Mouse (Mus musculus) limb, embryonic 14.5 days (tissue): ENCODE data around the gene Iqck. TPM values are rescaled to one million over a fixed set of nuclear protein-coding genes. Genes with fewer than 3 reads are reported as not detected.

Experiments
- ATAC-seq: fragments of 200-750 bp; cut with Nextera tagmentation; 2 replicates; pipeline ENCODE4 v1.8.0; 2017; ENCODE audit warnings: low read depth, moderate number of reproducible peaks, moderate TSS enrichment; ENCODE audit not compliant: low FRiP score
- DNase-seq: peaks from one replicate; pipeline ENCODE4 v3.0.0-alpha.2; 2015; ENCODE audit warnings: low spot score
- H3K27ac ChIP-seq: fragments of 300-500 bp; sonication (generic); replicated peaks from 2 replicates; pipeline ENCODE4 v1.5.1; 2014; ENCODE audit warnings: low read depth, mild to moderate bottlenecking, low read length, moderate library complexity, mixed read lengths
- H3K27me3 ChIP-seq: fragments of 300-500 bp; sonication (generic); 2 replicates; pipeline ENCODE4 v1.6.1; 2014; ENCODE audit warnings: low read length, mixed read lengths; ENCODE audit not compliant: control insufficient read depth, insufficient read depth
- H3K36me3 ChIP-seq: fragments of 300-500 bp; sonication (generic); 2 replicates; pipeline ENCODE4 v1.6.1; 2014; ENCODE audit warnings: mild to moderate bottlenecking, low read length, moderate library complexity, mixed read lengths; ENCODE audit not compliant: control insufficient read depth, insufficient read depth
- H3K4me1 ChIP-seq: fragments of 300-500 bp; sonication (generic); 2 replicates; pipeline ENCODE4 v1.6.1; 2014; ENCODE audit warnings: antibody characterized with exemption, low read length, mixed read lengths; ENCODE audit not compliant: control insufficient read depth, insufficient read depth
- H3K4me2 ChIP-seq: fragments of 300-500 bp; sonication (generic); replicated peaks from 2 replicates; pipeline ENCODE4 v1.6.1; 2014; ENCODE audit warnings: low read depth, mild to moderate bottlenecking, low read length, moderate library complexity; ENCODE audit not compliant: severe bottlenecking
- H3K4me3 ChIP-seq: fragments of 300-500 bp; sonication (generic); replicated peaks from 2 replicates; pipeline ENCODE4 v1.5.1; 2014; ENCODE audit warnings: low read length
- H3K9ac ChIP-seq: fragments of 300-500 bp; sonication (generic); 2 replicates; pipeline ENCODE4 v1.6.1; 2014; ENCODE audit warnings: mild to moderate bottlenecking, low read depth, low read length, moderate library complexity; ENCODE audit not compliant: severe bottlenecking
- H3K9me3 ChIP-seq: fragments of 300-500 bp; sonication (generic); 2 replicates; pipeline ENCODE4 v1.6.1; 2016; ENCODE audit warnings: low read length; ENCODE audit not compliant: control insufficient read depth
- POLR2A ChIP-seq: fragments of 200-500 bp; IDR thresholded peaks from 2 replicates; pipeline ENCODE4 v1.8.0; 2012; ENCODE audit warnings: inconsistent platforms, mild to moderate bottlenecking, moderate library complexity, borderline replicate concordance; ENCODE audit not compliant: insufficient read depth, insufficient read length; ENCODE audit errors: extremely low read depth
- WGBS: fragments of 180-500 bp; shearing (Covaris S2); extraction: QIAGEN DNeasy Blood & Tissue Kit; methylation state at CpG from one replicate; pipeline ENCODE4 v1.1.7; 2014; 5-methylcytosine and 5-hydroxymethylcytosine counted together
- polyA plus RNA-seq, 2 experiments: library from polyadenylated mRNA; depleted of rRNA in 1 of 2; stranded (reverse) in 1 of 2; unstranded in 1 of 2; fragments of >200 nt; fragmentation: Nextera tagmentation in 1 of 2; extraction: Ambion mirVana in 1 of 2; gene quantifications; 2 replicates each; pipeline versions ENCODE4 v1.2.1 to v1.2.3; 2012 to 2014

Gene Iqck
- polyA plus RNA-seq, 2 experiments = 2.5 to 2.8 TPM

DNA sequence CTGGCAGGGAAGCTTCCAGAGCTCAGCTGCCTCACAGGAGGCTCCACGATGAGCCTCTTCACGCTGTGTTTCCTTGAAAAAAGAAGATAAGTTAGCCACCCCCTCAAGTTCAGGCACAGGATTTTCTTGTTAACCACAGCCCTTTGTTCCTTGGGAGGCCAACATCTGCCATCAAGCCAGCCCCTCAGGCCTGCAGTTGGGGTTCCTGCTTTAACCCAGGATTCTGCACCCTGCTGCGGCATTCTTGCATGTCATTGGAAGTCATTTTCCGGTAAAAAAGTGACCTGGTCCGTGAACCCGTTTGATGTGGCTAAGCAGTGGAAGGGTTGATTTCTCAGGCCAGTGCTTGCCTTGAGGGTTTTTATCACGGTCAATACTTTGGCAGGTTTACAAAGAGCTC is 31.1 kb upstream of the Iqck start:
- 50% methylated on average over 7 of the region's 7 CpGs for WGBS
- Histone ChIP-seq H3K36me3 (peaks cover 24% of the 10 kb centered on the region), H3K27ac (no peak overlapping the region), H3K4me3 (no peak overlapping the region), H3K27me3 (no peaks in the 10 kb centered on the region), H3K9ac (peak overlapping the region; percentile 18; the same call in 1 of the 2 replicates), H3K9me3 (no peaks in the 10 kb centered on the region), H3K4me1 (no peaks in the 10 kb centered on the region), H3K4me2 (no peak overlapping the region)
- TF ChIP-seq POLR2A = no peak
- DNase-seq = no peak
- no peak for ATAC-seq

- peaks cover 27% of the 10 kb centered on the region for H3K36me3 ChIP-seq
Observed at GRCm38 (mm10) chr7:118827975-118828416, 27.6 kb upstream of the Iqck start.

DNA sequence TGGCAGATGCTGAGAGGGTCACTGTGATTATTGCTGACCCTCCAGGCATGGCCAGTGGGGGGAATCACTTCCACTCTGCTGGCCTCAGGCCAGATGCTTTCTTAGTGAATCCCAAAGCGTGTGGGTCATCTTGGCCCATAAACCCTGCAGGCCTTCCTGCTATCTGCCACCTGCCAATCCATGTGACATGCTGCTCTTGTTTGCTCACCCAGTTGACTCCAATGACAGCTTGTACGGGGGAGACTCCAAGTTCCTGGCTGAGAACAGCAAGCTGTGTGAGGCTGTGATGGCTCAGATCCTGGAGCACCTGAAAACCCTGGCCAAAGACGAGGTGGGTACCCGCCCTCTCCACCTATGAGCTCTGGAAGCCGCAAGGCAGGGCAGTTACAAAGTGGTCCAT is 17.7 kb upstream of the Iqck start:
- WGBS = 85% methylated on average over 5 of the region's 5 CpGs
- no peak for DNase-seq
- H3K27ac ChIP-seq = no peak overlapping the region

More at GRCm38 (mm10) chr7:118827975-118828416, 27.6 kb upstream of the Iqck start:
- 69% methylated on average over 5 of the region's 5 CpGs for WGBS
- ATAC-seq (no peak), DNase-seq (no peak)
- H3K4me2 ChIP-seq = no peak overlapping the region
- no peak overlapping the region for H3K4me3 ChIP-seq
- H3K9me3 ChIP-seq = no peaks in the 10 kb centered on the region
- no peak overlapping the region for H3K9ac ChIP-seq
- no peak for TF ChIP-seq POLR2A
- H3K27ac ChIP-seq = no peak overlapping the region
- no peaks in the 10 kb centered on the region for H3K4me1 ChIP-seq
- no peaks in the 10 kb centered on the region for H3K27me3 ChIP-seq

GRCm38 (mm10) chr7:118841030-118841745 is 14.4 kb upstream of the Iqck start:
- ATAC-seq (no peak), DNase-seq (no peak)
- no peak overlapping the region for H3K4me2 ChIP-seq
- no peak overlapping the region for H3K27ac ChIP-seq
- WGBS = 64% methylated on average over 8 of the region's 8 CpGs
- no peak for TF ChIP-seq POLR2A
- no peaks in the 10 kb centered on the region for H3K4me1 ChIP-seq
- no peaks in the 10 kb centered on the region for H3K9me3 ChIP-seq
- H3K4me3 ChIP-seq = no peak overlapping the region
- H3K36me3 ChIP-seq = peaks cover 77% of the 10 kb centered on the region
- H3K27me3 ChIP-seq = no peaks in the 10 kb centered on the region
- H3K9ac ChIP-seq = no peak overlapping the region

More for the DNA sequence above, 17.7 kb upstream of the Iqck start:
- Histone ChIP-seq H3K4me1 (no peaks in the 10 kb centered on the region), H3K9ac (no peak overlapping the region), H3K36me3 (peaks cover 70% of the 10 kb centered on the region), H3K27me3 (no peaks in the 10 kb centered on the region), H3K4me2 (no peak overlapping the region), H3K4me3 (no peak overlapping the region), H3K9me3 (no peaks in the 10 kb centered on the region)
- no peak for TF ChIP-seq POLR2A
- ATAC-seq = no peak

DNA sequence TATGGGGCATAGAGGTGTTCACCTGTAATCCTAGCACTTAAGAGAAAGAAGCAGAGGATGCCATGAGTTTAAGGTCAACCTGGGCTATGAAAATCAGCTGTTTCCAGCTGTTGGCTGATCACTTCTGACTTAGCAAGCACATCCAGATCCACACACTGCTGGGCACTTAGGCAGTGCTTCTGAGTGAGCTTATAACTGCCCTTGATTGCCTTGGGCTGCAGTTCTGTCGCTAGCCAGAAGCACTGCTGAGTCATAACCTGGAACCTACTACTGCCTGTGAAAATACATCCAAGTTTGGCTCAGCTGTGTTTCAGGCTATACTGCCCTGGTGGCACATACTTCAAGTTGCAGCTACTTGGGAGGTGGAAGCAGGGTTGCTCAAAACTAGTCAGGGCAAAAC is 13.8 kb upstream of the Iqck start:
- no peak for TF ChIP-seq POLR2A
- Histone ChIP-seq H3K4me2 (no peak overlapping the region), H3K4me1 (no peaks in the 10 kb centered on the region), H3K9ac (no peak overlapping the region), H3K9me3 (no peaks in the 10 kb centered on the region), H3K36me3 (peaks cover 77% of the 10 kb centered on the region), H3K27me3 (no peaks in the 10 kb centered on the region), H3K27ac (no peak overlapping the region), H3K4me3 (no peak overlapping the region)
- no peak for DNase-seq
- ATAC-seq = no peak
- 55% methylated on average over 1 of the region's 1 CpGs for WGBS
